Mouse (Mus musculus): ENCODE measurements around the gene Bri3. TPM values are rescaled to one million over a fixed set of nuclear protein-coding genes. Genes with fewer than 3 reads are reported as not detected.
A peak's percentile ranks its signal among the peaks of the same experiment; 100 is the strongest.

Bri3 gene
- total RNA-seq (2014; rRNA removed) = 24.9 and 29.5 TPM in 2 replicates
- polyA plus RNA-seq (2012; rRNA removed) = 74.6 and 85.7 TPM in 2 replicates

- Histone ChIP-seq H3K4me3 (ENCODE audit: insufficient read depth, low read depth, low read length) (no peak within 1 kb of the TSS), H3K79me2 (ENCODE audit: control insufficient read depth, insufficient read depth, low read length) (no peaks in the 10 kb centered on the region), H3K27ac (replicated peaks; ENCODE audit: insufficient read depth, low read depth, low read length) (no peak within 1 kb of the TSS), H3K27me3 (ENCODE audit: control insufficient read depth, insufficient read depth, low read length) (no peaks in the 10 kb centered on the region), H3K9ac (ENCODE audit: low read depth, low read length) (no peak within 1 kb of the TSS), H3K36me3 (ENCODE audit: control insufficient read depth, insufficient read depth, low read length) (no peaks in the 10 kb centered on the region), H3K4me1 (ENCODE audit: control insufficient read depth, insufficient read depth, low read length) (peaks cover 7% of the 10 kb centered on the region)
- 97% methylated on average over 7 of the region's 7 CpGs for WGBS
- TF ChIP-seq CTCF (IDR thresholded peaks at IDR 0.05; ENCODE audit: low read depth, low read length) (no peak), POLR2A (IDR thresholded peaks at IDR 0.05; ENCODE audit: extremely low read depth, insufficient read depth, low read length) (no peak)
- no peak for DNase-seq (ENCODE audit: extremely low read depth, low read depth, low spot score)
These were observed at the start of gene Bri3 for GRCm38 (mm10) chr5:144243901-144244487. TSS of gene Bri3 (plus strand) at chr5:144244437.

DNA sequence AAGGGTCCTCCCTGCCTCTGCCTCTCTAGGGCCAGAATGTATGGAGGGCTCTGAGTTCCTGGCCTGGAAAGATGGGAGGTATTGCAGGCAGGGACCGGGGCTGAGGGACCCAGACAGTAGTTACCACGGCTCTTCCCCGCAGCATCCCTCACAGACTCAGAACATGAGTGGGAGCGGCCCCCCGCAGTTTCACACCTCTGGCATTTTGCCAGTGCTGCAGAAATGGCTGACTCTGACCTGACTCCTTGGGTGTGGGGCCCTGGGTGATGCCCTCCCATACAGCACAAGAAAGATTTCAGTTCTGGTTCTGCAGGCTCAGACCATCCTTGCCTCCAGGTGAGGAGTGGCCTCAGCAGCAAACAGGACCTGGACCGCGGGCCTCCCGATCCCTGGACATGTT lies 48.7 kb upstream of the Bri3 start:
- Histone ChIP-seq H3K9ac (ENCODE audit: low read depth, low read length) (no peak overlapping the region), H3K27me3 (ENCODE audit: control insufficient read depth, insufficient read depth, low read length) (no peaks in the 10 kb centered on the region), H3K36me3 (ENCODE audit: control insufficient read depth, insufficient read depth, low read length) (no peaks in the 10 kb centered on the region), H3K4me1 (ENCODE audit: control insufficient read depth, insufficient read depth, low read length) (no peaks in the 10 kb centered on the region), H3K4me3 (ENCODE audit: insufficient read depth, low read depth, low read length) (no peak overlapping the region), H3K79me2 (ENCODE audit: control insufficient read depth, insufficient read depth, low read length) (no peaks in the 10 kb centered on the region), H3K27ac (replicated peaks; ENCODE audit: insufficient read depth, low read depth, low read length) (no peak overlapping the region)
- WGBS = 91% methylated on average over 8 of the region's 8 CpGs
- TF ChIP-seq CTCF (IDR thresholded peaks at IDR 0.05; ENCODE audit: low read depth, low read length) (no peak), POLR2A (IDR thresholded peaks at IDR 0.05; ENCODE audit: extremely low read depth, insufficient read depth, low read length) (no peak)
- DNase-seq (ENCODE audit: extremely low read depth, low read depth, low spot score) = no peak

DNA sequence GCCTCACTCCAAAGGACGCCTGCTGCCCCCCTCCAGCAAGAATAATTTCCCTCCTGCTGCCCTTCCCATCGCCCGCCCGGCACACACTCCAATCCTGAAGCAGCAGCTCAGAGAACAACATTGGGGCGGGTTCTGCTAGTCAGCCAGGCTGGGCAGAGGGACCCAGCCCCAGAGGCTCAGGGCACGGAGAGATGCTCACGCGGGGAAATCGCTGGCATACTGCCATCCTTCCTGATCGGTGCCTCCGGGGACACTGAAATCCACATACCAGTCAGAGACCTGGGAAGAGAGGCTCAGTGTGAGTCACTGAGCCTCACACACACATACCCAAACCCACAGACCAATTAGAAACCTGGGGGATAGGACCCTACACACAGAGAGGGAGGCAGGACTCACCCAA lies 43.6 kb upstream of the Bri3 start:
- Histone ChIP-seq H3K9ac (ENCODE audit: low read depth, low read length) (no peak overlapping the region), H3K4me1 (ENCODE audit: control insufficient read depth, insufficient read depth, low read length) (no peaks in the 10 kb centered on the region), H3K79me2 (ENCODE audit: control insufficient read depth, insufficient read depth, low read length) (no peaks in the 10 kb centered on the region), H3K27ac (replicated peaks; ENCODE audit: insufficient read depth, low read depth, low read length) (no peak overlapping the region), H3K27me3 (ENCODE audit: control insufficient read depth, insufficient read depth, low read length) (no peaks in the 10 kb centered on the region), H3K36me3 (ENCODE audit: control insufficient read depth, insufficient read depth, low read length) (peaks cover 4% of the 10 kb centered on the region; the same call in 1 of the 2 replicates), H3K4me3 (ENCODE audit: insufficient read depth, low read depth, low read length) (no peak overlapping the region)
- no peak for TF ChIP-seq CTCF (IDR thresholded peaks at IDR 0.05; ENCODE audit: low read depth, low read length)
- no peak for TF ChIP-seq POLR2A (IDR thresholded peaks at IDR 0.05; ENCODE audit: extremely low read depth, insufficient read depth, low read length)
- no peak for DNase-seq (ENCODE audit: extremely low read depth, low read depth, low spot score)
- 94% methylated on average over 11 of the region's 11 CpGs for WGBS

GRCm38 (mm10) chr5:144202430-144202829 lies 41.8 kb upstream of the Bri3 start:
- Histone ChIP-seq H3K27ac (replicated peaks; ENCODE audit: insufficient read depth, low read depth, low read length) (no peak overlapping the region), H3K4me1 (ENCODE audit: control insufficient read depth, insufficient read depth, low read length) (no peaks in the 10 kb centered on the region), H3K27me3 (ENCODE audit: control insufficient read depth, insufficient read depth, low read length) (no peaks in the 10 kb centered on the region), H3K79me2 (ENCODE audit: control insufficient read depth, insufficient read depth, low read length) (no peaks in the 10 kb centered on the region), H3K4me3 (ENCODE audit: insufficient read depth, low read depth, low read length) (no peak overlapping the region), H3K9ac (ENCODE audit: low read depth, low read length) (no peak overlapping the region), H3K36me3 (ENCODE audit: control insufficient read depth, insufficient read depth, low read length) (peaks cover 9% of the 10 kb centered on the region; the same call in 1 of the 2 replicates)
- 98% methylated on average over 6 of the region's 6 CpGs for WGBS
- TF ChIP-seq POLR2A (IDR thresholded peaks at IDR 0.05; ENCODE audit: extremely low read depth, insufficient read depth, low read length) (no peak), CTCF (IDR thresholded peaks at IDR 0.05; ENCODE audit: low read depth, low read length) (0 out of 2 replicates have a peak, but pooled peaks have one; percentile 8)
- no peak for DNase-seq (ENCODE audit: extremely low read depth, low read depth, low spot score)

DNA sequence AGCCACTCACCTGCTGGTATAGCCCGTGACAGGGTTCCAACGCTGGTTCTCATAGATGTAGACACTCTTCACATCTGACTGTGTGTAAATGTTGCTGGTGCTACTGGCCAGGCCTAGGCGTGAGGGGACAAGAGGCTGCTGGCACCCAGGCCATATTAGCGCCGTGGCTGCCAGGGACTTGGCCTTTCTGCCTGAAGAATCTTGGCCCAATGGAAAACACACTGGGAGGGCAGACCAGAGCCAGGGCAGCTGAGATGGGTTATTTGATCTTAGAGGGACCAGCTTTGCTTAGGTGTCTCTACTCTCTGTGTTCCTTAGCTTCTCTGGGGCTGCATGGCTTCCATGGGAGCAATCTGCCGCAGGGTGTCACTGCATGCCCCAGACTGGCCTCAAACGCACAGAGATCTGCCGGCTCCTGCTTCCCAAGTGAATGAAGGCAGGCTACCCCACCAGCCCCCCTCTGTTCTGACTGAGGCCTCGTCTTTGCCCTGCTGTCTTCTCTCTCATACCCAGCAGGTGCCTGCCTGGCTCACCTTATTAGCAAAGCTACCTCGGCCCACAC lies 40.8 kb upstream of the Bri3 start:
- Histone ChIP-seq H3K4me1 (ENCODE audit: control insufficient read depth, insufficient read depth, low read length) (no peaks in the 10 kb centered on the region), H3K9ac (ENCODE audit: low read depth, low read length) (no peak overlapping the region), H3K79me2 (ENCODE audit: control insufficient read depth, insufficient read depth, low read length) (no peaks in the 10 kb centered on the region), H3K36me3 (ENCODE audit: control insufficient read depth, insufficient read depth, low read length) (peaks cover 9% of the 10 kb centered on the region; the same call in 1 of the 2 replicates), H3K4me3 (ENCODE audit: insufficient read depth, low read depth, low read length) (no peak overlapping the region), H3K27me3 (ENCODE audit: control insufficient read depth, insufficient read depth, low read length) (no peaks in the 10 kb centered on the region), H3K27ac (replicated peaks; ENCODE audit: insufficient read depth, low read depth, low read length) (no peak overlapping the region)
- DNase-seq (ENCODE audit: extremely low read depth, low read depth, low spot score) = no peak
- WGBS = 97% methylated on average over 10 of the region's 10 CpGs
- TF ChIP-seq CTCF (IDR thresholded peaks at IDR 0.05; ENCODE audit: low read depth, low read length) (no peak), POLR2A (IDR thresholded peaks at IDR 0.05; ENCODE audit: extremely low read depth, insufficient read depth, low read length) (no peak)

DNA sequence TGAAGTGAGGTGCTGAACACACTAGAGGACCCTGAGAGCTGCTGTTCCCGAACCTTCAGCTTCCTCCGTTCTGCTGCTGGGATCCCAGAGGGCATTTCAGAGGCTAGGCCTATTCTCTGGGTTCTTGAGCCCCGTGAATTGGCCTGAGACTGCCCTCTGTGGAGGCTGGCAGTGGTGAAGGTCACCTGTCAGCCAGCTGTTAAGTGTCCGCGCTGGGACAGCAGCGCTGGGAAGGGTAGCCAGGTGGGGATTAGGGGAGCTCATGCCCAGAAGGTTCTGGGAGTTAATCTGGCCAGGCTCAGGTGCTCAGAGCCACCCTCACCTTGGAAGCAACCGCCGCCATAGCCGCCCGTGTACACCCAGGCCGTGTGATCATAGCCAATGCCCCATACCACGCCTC lies 39.9 kb upstream of the Bri3 start:
- Histone ChIP-seq H3K79me2 (ENCODE audit: control insufficient read depth, insufficient read depth, low read length) (no peaks in the 10 kb centered on the region), H3K4me1 (ENCODE audit: control insufficient read depth, insufficient read depth, low read length) (no peaks in the 10 kb centered on the region), H3K27me3 (ENCODE audit: control insufficient read depth, insufficient read depth, low read length) (no peaks in the 10 kb centered on the region), H3K4me3 (ENCODE audit: insufficient read depth, low read depth, low read length) (no peak overlapping the region), H3K27ac (replicated peaks; ENCODE audit: insufficient read depth, low read depth, low read length) (no peak overlapping the region), H3K9ac (ENCODE audit: low read depth, low read length) (no peak overlapping the region), H3K36me3 (ENCODE audit: control insufficient read depth, insufficient read depth, low read length) (peaks cover 9% of the 10 kb centered on the region; the same call in 1 of the 2 replicates)
- no peak for TF ChIP-seq CTCF (IDR thresholded peaks at IDR 0.05; ENCODE audit: low read depth, low read length)
- TF ChIP-seq POLR2A (IDR thresholded peaks at IDR 0.05; ENCODE audit: extremely low read depth, insufficient read depth, low read length) = no peak
- DNase-seq (ENCODE audit: extremely low read depth, low read depth, low spot score) = no peak
- 98% methylated on average over 12 of the region's 12 CpGs for WGBS
